Comparison of ENCODE assay signal across 9 mouse cellular contexts in genomic region chr8:93940542-93941423, GRCm38 (mm10).
DNase-seq lines count a peak whose midpoint lies in the region; ATAC-seq and TF ChIP-seq lines count a peak whose summit lies in the region.
"Had no signal": no experiment of that assay in that cellular context is flagged by ENCODE, and none has a peak within 500 bp of the region (broad histone marks: within the 10 kb centered on the region; RNA-seq: fewer than 3 reads in every experiment).

No protein-coding gene starts in this region.

- 77% methylated on average over 11 of the region's 11 CpGs for WGBS in forebrain, embryonic 15.5 days
- WGBS in forebrain, embryonic 14.5 days, result 73% methylated on average over 11 of the region's 11 CpGs
- WGBS in hindbrain, embryonic 15.5 days, result 78% methylated on average over 11 of the region's 11 CpGs
- 71% methylated on average over 11 of the region's 11 CpGs for WGBS in hindbrain, postnatal 0 days
- 80% methylated on average over 11 of the region's 11 CpGs for WGBS in midbrain, embryonic 14.5 days
- WGBS in midbrain, embryonic 16.5 days, result 83% methylated on average over 11 of the region's 11 CpGs
- WGBS in forebrain, postnatal 0 days, result 72% methylated on average over 11 of the region's 11 CpGs
- WGBS in kidney, embryonic 14.5 days, result 46% methylated on average over 11 of the region's 11 CpGs

- no peak for DNase-seq in forebrain, embryonic 14.5 days (ENCODE audit: low spot score)
- DNase-seq in hindbrain, postnatal 0 days (ENCODE audit: low spot score), result no peak
- DNase-seq in midbrain, embryonic 14.5 days, result no peak
- no peak for DNase-seq in forebrain, postnatal 0 days

- H3K27me3 ChIP-seq in forebrain, embryonic 15.5 days, result no peaks in the 10 kb centered on the region
- H3K27me3 ChIP-seq in forebrain, embryonic 14.5 days (replicated peaks; ENCODE audit: control insufficient read depth, insufficient read depth, low read length), result no peaks in the 10 kb centered on the region
- H3K27me3 ChIP-seq in hindbrain, embryonic 15.5 days, result no peaks in the 10 kb centered on the region
- H3K27me3 ChIP-seq in hindbrain, postnatal 0 days (ENCODE audit: insufficient read depth, low read length), result no peaks in the 10 kb centered on the region
- no peaks in the 10 kb centered on the region for H3K27me3 ChIP-seq in midbrain, embryonic 14.5 days (ENCODE audit: control insufficient read depth, insufficient read depth, low read length)
- H3K27me3 ChIP-seq in midbrain, embryonic 16.5 days (ENCODE audit: control insufficient read depth, insufficient read depth, low read depth, low read length), result no peaks in the 10 kb centered on the region
- no peaks in the 10 kb centered on the region for H3K27me3 ChIP-seq in forebrain, postnatal 0 days (ENCODE audit: insufficient read depth, low read length)
- H3K27me3 ChIP-seq in kidney, embryonic 14.5 days (ENCODE audit: control insufficient read depth, insufficient read depth, low read length), result no peaks in the 10 kb centered on the region
- H3K27me3 ChIP-seq: liver, embryonic 12.5 days had no signal

- no peak for TF ChIP-seq CTCF in hindbrain, postnatal 0 days (IDR thresholded peaks at IDR 0.05; ENCODE audit: low read depth)
- TF ChIP-seq CTCF in forebrain, postnatal 0 days (IDR thresholded peaks at IDR 0.05; ENCODE audit: low read depth), result no peak

- no peak overlapping the region for H3K4me3 ChIP-seq in forebrain, embryonic 15.5 days
- no peak overlapping the region for H3K4me3 ChIP-seq in forebrain, embryonic 14.5 days (ENCODE audit: low read depth, low read length)
- no peak overlapping the region for H3K4me3 ChIP-seq in hindbrain, embryonic 15.5 days
- H3K4me3 ChIP-seq in hindbrain, postnatal 0 days (ENCODE audit: low read length), result no peak overlapping the region
- no peak overlapping the region for H3K4me3 ChIP-seq in midbrain, embryonic 14.5 days (replicated peaks; ENCODE audit: low read depth, low read length)
- H3K4me3 ChIP-seq in midbrain, embryonic 16.5 days (ENCODE audit: low read depth, low read length), result no peak overlapping the region
- no peak overlapping the region for H3K4me3 ChIP-seq in forebrain, postnatal 0 days (ENCODE audit: low read depth, low read length)
- H3K4me3 ChIP-seq in kidney, embryonic 14.5 days (ENCODE audit: low read length), result no peak overlapping the region
- H3K4me3 ChIP-seq: liver, embryonic 12.5 days had no signal

- H3K4me1 ChIP-seq in forebrain, embryonic 15.5 days, result peaks cover 20% of the 10 kb centered on the region
- peaks cover 3% of the 10 kb centered on the region; the same call in 1 of the 2 replicates for H3K4me1 ChIP-seq in forebrain, embryonic 14.5 days (ENCODE audit: control insufficient read depth, insufficient read depth, low read length)
- H3K4me1 ChIP-seq in hindbrain, embryonic 15.5 days (replicated peaks), result peaks cover 10% of the 10 kb centered on the region; the same call in 1 of the 2 replicates
- no peaks in the 10 kb centered on the region for H3K4me1 ChIP-seq in hindbrain, postnatal 0 days (ENCODE audit: insufficient read depth, low read length)
- H3K4me1 ChIP-seq in midbrain, embryonic 14.5 days (ENCODE audit: control insufficient read depth, insufficient read depth, low read length), result no peaks in the 10 kb centered on the region
- H3K4me1 ChIP-seq in midbrain, embryonic 16.5 days (ENCODE audit: control insufficient read depth, insufficient read depth, low read length), result no peaks in the 10 kb centered on the region
- no peaks in the 10 kb centered on the region for H3K4me1 ChIP-seq in forebrain, postnatal 0 days (ENCODE audit: insufficient read depth)
- H3K4me1 ChIP-seq in kidney, embryonic 14.5 days (ENCODE audit: control insufficient read depth, insufficient read depth, low read length), result no peaks in the 10 kb centered on the region
- H3K4me1 ChIP-seq: liver, embryonic 12.5 days had no signal

- no peak for ATAC-seq in forebrain, embryonic 15.5 days (replicated peaks)
- ATAC-seq in forebrain, embryonic 14.5 days, result no peak
- ATAC-seq in hindbrain, embryonic 15.5 days (ENCODE audit: low FRiP score, low read depth), result no peak
- no peak for ATAC-seq in hindbrain, postnatal 0 days
- no peak for ATAC-seq in midbrain, embryonic 14.5 days (ENCODE audit: low FRiP score, low TSS enrichment)
- ATAC-seq in midbrain, embryonic 16.5 days, result no peak
- 0 out of 2 replicates have a peak, but pooled peaks have one; percentile 5 for ATAC-seq in forebrain, postnatal 0 days
- no peak for ATAC-seq in kidney, embryonic 14.5 days (ENCODE audit: low FRiP score, low TSS enrichment)
- ATAC-seq: liver, embryonic 12.5 days had no signal

- H3K9me3 ChIP-seq in forebrain, embryonic 15.5 days, result no peaks in the 10 kb centered on the region
- no peaks in the 10 kb centered on the region for H3K9me3 ChIP-seq in forebrain, embryonic 14.5 days (replicated peaks; ENCODE audit: control insufficient read depth, low read length)
- H3K9me3 ChIP-seq in hindbrain, embryonic 15.5 days, result no peaks in the 10 kb centered on the region
- no peaks in the 10 kb centered on the region for H3K9me3 ChIP-seq in hindbrain, postnatal 0 days (ENCODE audit: low read length)
- H3K9me3 ChIP-seq in midbrain, embryonic 14.5 days (ENCODE audit: control insufficient read depth, low read length), result no peaks in the 10 kb centered on the region
- H3K9me3 ChIP-seq in midbrain, embryonic 16.5 days (replicated peaks; ENCODE audit: control insufficient read depth, low read length, poor library complexity, severe bottlenecking), result no peaks in the 10 kb centered on the region
- H3K9me3 ChIP-seq in forebrain, postnatal 0 days (ENCODE audit: low read length), result no peaks in the 10 kb centered on the region
- no peaks in the 10 kb centered on the region for H3K9me3 ChIP-seq in kidney, embryonic 14.5 days (ENCODE audit: control insufficient read depth, low read length)
- H3K9me3 ChIP-seq: liver, embryonic 12.5 days had no signal

- peaks cover 14% of the 10 kb centered on the region for H3K36me3 ChIP-seq in forebrain, embryonic 15.5 days
- H3K36me3 ChIP-seq in forebrain, embryonic 14.5 days (ENCODE audit: control insufficient read depth, insufficient read depth, low read length), result peaks cover 29% of the 10 kb centered on the region; the same call in 1 of the 2 replicates
- H3K36me3 ChIP-seq in hindbrain, embryonic 15.5 days, result 0 out of 2 replicates have a peak, but pooled peaks cover 8% of the 10 kb centered on the region
- no peaks in the 10 kb centered on the region; the same call in 1 of the 2 replicates for H3K36me3 ChIP-seq in hindbrain, postnatal 0 days (ENCODE audit: insufficient read depth, low read length)
- peaks cover 18% of the 10 kb centered on the region for H3K36me3 ChIP-seq in midbrain, embryonic 14.5 days (ENCODE audit: control insufficient read depth, insufficient read depth, low read length)
- H3K36me3 ChIP-seq in midbrain, embryonic 16.5 days (ENCODE audit: control insufficient read depth, insufficient read depth, low read length), result no peaks in the 10 kb centered on the region
- peaks cover 4% of the 10 kb centered on the region; the same call in 1 of the 2 replicates for H3K36me3 ChIP-seq in forebrain, postnatal 0 days (ENCODE audit: insufficient read depth)
- H3K36me3 ChIP-seq in kidney, embryonic 14.5 days (ENCODE audit: control insufficient read depth, insufficient read depth, low read length), result no peaks in the 10 kb centered on the region
- H3K36me3 ChIP-seq: liver, embryonic 12.5 days had no signal

- no peak overlapping the region for H3K4me2 ChIP-seq in forebrain, embryonic 15.5 days (replicated peaks)
- no peak overlapping the region for H3K4me2 ChIP-seq in forebrain, embryonic 14.5 days (ENCODE audit: low read length)
- no peak overlapping the region for H3K4me2 ChIP-seq in hindbrain, embryonic 15.5 days
- no peak overlapping the region for H3K4me2 ChIP-seq in hindbrain, postnatal 0 days (ENCODE audit: low read depth, low read length)
- no peak overlapping the region for H3K4me2 ChIP-seq in midbrain, embryonic 14.5 days (ENCODE audit: low read length)
- H3K4me2 ChIP-seq in midbrain, embryonic 16.5 days (ENCODE audit: low read length), result no peak overlapping the region
- H3K4me2 ChIP-seq in forebrain, postnatal 0 days (ENCODE audit: low read depth), result no peak overlapping the region
- no peak overlapping the region for H3K4me2 ChIP-seq in kidney, embryonic 14.5 days (replicated peaks; ENCODE audit: low read depth, low read length)
- H3K4me2 ChIP-seq: liver, embryonic 12.5 days had no signal

- peak overlapping the region; percentile 43 for H3K27ac ChIP-seq in forebrain, embryonic 15.5 days (replicated peaks)
- H3K27ac ChIP-seq in forebrain, embryonic 14.5 days (ENCODE audit: low read depth, low read length), result no peak overlapping the region
- H3K27ac ChIP-seq in hindbrain, embryonic 15.5 days (replicated peaks), result 0 out of 2 replicates have a peak overlapping the region, but pooled peaks have one; percentile 40
- H3K27ac ChIP-seq in hindbrain, postnatal 0 days, result no peak overlapping the region
- 0 out of 2 replicates have a peak overlapping the region, but pooled peaks have one; percentile 3 for H3K27ac ChIP-seq in midbrain, embryonic 14.5 days (replicated peaks; ENCODE audit: low read depth, low read length)
- H3K27ac ChIP-seq in midbrain, embryonic 16.5 days (ENCODE audit: low read length), result no peak overlapping the region; the same call in 1 of the 2 replicates
- peak overlapping the region; percentile 5; the same call in 1 of the 2 replicates for H3K27ac ChIP-seq in forebrain, postnatal 0 days (ENCODE audit: low read depth, low read length)
- no peak overlapping the region for H3K27ac ChIP-seq in kidney, embryonic 14.5 days (ENCODE audit: low read depth, low read length)
- H3K27ac ChIP-seq: liver, embryonic 12.5 days had no signal

- H3K9ac ChIP-seq in forebrain, embryonic 15.5 days (replicated peaks), result no peak overlapping the region
- H3K9ac ChIP-seq in forebrain, embryonic 14.5 days (ENCODE audit: low read length), result no peak overlapping the region
- no peak overlapping the region for H3K9ac ChIP-seq in hindbrain, embryonic 15.5 days
- H3K9ac ChIP-seq in hindbrain, postnatal 0 days (replicated peaks; ENCODE audit: low read length), result no peak overlapping the region
- no peak overlapping the region for H3K9ac ChIP-seq in midbrain, embryonic 14.5 days (replicated peaks; ENCODE audit: low read length)
- no peak overlapping the region for H3K9ac ChIP-seq in midbrain, embryonic 16.5 days (ENCODE audit: low read depth, low read length)
- no peak overlapping the region for H3K9ac ChIP-seq in forebrain, postnatal 0 days
- no peak overlapping the region for H3K9ac ChIP-seq in kidney, embryonic 14.5 days (ENCODE audit: low read depth, low read length)
- H3K9ac ChIP-seq: liver, embryonic 12.5 days had no signal

Comparison
In these comparisons a context has a peak if more than half of its experiments do, and no peak if none do; other contexts are left out.
1. H3K27ac ChIP-seq: peak in forebrain, embryonic 15.5 days (single experiment), hindbrain, embryonic 15.5 days (single experiment), midbrain, embryonic 14.5 days (single experiment) and forebrain, postnatal 0 days (single experiment); none in forebrain, embryonic 14.5 days (single experiment), hindbrain, postnatal 0 days (single experiment), midbrain, embryonic 16.5 days (single experiment) and kidney, embryonic 14.5 days (single experiment).